Mouse (Mus musculus) ZHBTc4 (cell line): ENCODE data around the gene Slc8a3.

Experiments used
- DNase-seq: peaks from one replicate; pipeline ENCODE4 v3.0.0-alpha.2; 2011; ENCODE audit warnings: low read depth, low spot score

The Slc8a3 gene

DNA sequence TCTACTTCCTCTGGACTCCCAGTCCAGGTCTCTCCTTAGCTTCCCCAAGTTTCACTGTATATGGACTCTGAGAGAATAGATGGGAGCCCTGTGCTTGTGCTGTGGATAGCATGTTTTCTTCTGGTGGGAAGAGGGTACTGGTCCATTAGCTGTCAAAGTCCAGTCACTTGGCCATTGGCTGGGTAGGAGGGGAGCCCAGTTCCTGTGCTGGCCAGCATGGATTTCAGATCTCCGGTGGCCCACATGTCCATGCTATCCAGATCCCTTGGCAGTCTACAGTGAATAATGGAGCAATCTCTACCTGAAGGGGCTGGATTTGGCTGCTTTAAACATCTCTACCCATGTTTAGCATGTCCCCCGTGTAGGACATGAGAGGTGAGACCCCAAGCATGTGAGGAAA, 148.0 kb downstream of the Slc8a3 start:
- DNase-seq = no peak

DNA sequence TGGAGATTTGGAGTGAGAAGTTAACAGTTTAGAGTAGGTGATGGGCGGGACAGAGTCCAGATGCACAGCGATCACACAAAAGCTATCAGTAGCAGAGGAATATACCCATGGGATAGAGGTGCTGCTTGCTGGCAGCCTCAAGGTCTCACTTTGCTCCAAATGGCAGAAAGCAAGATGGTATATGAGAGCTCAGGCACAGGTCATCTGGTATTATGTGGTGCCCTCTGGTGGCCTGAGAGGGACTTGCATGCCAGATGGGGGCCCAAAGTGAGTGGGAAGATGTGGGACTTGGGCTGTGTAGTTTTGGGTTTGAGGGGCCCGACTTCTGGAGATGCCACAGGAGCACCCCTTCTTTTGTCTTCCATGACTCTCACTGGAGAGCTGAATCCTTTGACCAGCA, 150.9 kb downstream of the Slc8a3 start:
- DNase-seq = peak; percentile 68

DNA sequence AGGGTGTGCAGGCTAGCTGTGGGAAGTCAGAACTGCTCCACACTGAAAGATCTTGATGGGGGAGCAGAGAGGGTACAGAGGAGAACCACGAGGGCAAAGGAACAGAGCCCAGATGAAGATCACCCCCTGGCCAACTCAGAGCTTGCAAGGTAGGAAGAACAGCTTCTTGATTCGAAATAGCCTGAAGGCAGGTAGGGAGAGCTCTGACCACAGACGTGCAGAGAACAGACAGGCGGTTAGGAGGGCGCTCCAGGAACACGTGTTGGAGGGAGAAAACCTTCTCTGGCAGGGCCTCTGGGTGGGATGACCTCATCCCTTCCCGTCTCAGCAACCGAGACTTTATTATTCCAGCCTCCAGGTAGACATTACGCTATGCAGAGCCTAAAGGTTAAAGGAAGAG, 157.7 kb downstream of the Slc8a3 start:
- DNase-seq = no peak

DNA sequence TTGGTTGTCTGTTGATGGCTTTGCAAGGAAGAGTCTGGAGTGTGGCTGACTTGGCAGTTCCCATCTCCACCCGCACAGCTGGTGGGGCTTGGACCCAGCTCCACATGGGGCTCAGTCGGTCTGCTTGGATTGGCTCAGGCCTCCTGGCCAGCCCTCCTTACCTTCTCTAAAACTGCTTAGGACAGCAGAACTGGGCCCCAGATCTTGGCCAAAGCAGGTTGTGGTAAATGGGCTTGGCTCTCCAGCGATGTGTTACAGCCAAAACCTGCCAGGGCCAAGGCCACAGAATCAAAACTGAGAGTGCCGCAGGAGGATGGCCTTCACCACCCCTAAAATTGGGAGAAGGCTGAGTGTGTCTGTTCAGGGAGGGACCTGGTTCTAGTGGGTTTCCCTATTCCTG, 159.1 kb downstream of the Slc8a3 start:
- no peak for DNase-seq

DNA sequence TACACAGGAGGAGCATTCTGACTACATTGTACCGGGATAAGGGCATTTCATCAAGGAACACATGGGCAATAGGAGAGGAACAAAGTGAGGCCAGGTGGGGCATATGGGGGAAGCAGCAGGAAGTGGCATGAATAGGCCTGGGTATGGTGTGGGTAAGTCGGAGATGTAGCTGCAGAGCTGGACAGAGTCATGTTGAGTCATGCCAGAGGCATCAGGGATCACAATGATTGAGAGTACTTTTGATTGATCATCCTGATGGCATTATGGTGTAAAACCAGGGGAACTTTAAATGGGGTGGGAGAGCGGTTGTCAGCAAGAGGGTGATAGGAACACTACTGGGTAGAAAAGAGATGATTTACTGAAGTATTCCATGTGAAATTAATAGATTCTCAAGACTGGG, 160.0 kb downstream of the Slc8a3 start:
- DNase-seq = no peak

DNA sequence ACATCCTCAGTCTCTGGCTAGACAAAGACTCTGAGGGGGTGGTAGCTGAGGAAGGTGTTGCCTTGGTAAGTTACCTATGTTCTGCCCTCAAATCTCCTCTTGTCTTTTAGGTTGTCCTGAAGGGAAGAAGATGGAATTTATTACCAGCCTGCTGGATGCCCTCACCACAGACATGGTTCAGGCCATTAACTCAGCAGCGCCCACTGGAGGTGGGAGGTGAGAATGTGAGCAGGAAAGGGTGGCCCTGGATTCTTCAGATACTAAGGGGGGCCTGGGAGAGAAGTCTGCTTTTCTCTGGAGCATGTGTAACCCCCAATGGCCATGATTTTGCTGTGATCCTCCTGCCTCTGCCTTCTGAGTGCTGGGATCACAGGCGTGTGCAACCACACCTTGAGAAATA, 162.9 kb downstream of the Slc8a3 start:
- no peak for DNase-seq

DNA sequence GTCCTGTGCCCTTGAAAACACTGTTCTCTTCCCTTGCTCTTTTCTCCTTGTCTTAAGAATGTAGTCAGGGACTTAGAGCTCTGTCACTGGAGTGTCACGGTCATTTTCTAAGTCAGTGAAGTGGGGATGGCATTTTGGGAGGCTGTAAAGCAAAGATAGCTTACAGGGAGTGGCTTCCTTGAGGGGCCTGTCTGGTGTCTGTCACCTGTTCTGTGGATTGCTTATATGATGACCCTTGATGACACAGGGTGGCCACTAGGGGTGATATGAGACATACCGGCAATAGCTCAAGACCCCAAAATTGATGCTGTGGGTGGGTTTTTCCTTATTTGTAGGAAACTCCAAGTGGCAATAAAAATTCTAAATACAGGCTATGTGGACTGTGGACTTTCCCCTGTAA, 164.5 kb downstream of the Slc8a3 start:
- no peak for DNase-seq

DNA sequence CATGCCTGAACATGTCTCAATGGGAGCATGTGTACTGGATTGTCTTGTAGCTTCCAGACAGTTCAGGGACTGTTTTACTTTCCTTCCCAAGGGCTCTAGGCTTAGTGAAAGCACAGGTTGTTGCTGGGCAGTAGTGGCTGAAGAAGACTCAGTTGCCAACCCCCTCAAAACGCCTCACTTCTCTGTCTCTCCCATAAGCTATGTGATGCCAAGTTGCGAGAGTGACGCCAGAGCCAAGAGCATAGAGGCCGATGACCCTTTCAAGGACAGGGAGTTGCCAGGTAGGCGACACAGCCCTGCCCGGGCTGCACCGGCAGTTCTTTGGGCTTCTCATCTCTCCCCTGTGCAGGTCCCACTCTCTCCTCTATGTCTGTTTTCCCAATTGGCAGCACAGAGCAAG, 164.9 kb downstream of the Slc8a3 start:
- peak; percentile 16 for DNase-seq

DNA sequence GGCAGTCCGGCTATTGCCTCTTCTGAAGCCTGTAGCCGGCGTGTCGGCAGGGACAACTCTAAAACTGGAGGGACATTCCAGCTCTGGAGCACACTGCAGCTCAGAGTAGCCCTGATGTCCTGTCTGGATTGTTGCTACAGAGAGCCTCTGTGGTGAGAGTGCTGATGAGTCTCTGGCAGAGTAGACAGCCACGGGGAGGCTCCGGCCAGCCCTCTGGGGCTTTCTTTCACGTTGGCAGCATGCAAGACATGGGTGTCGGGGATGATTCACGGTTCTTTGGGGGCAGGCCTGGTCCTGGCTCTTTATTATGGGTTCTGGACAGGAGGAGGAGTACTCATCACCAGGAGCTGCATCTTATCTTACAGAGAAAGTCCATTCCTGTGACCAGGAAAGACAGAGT, 165.8 kb downstream of the Slc8a3 start:
- no peak for DNase-seq

DNA sequence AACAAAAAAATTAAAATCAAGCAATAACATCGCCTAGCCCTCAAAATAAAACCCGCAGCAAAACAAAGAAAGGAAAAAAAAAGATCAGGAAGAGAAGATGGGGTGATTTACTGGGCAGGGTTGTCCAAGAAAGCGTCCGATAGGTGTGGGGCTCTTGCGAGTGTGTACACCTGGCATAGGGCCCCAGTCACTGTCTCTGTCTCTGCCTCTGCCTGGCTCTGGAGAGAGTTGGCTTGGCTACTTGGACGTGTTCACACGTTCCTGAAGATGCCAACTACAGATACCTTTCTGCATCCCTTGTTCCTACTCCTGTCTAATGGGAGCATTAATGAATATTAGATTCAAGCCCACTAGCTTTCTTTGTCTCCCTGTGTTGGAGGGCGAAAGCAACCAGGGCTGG, 166.4 kb downstream of the Slc8a3 start:
- no peak for DNase-seq

DNA sequence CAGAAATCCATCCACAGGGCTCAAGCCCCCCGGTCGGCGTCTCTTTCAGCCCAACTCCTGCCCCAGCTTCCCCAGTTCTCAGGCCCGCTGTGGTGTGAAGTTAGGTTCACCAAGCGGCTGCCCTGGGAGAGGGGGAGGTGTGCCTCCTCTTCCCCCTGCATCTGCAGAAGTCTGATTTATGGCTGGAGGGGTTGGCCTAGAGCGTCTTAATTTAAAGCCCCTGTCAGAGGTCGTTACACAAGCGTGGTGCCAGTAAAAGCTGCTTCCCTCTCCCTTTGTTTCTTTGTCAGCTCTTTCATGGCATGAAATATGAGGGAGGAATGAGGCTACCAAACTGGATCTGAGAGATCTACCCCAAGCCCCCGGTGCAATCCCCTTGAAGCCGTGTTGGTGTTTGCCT, 166.9 kb downstream of the Slc8a3 start:
- DNase-seq = no peak

DNA sequence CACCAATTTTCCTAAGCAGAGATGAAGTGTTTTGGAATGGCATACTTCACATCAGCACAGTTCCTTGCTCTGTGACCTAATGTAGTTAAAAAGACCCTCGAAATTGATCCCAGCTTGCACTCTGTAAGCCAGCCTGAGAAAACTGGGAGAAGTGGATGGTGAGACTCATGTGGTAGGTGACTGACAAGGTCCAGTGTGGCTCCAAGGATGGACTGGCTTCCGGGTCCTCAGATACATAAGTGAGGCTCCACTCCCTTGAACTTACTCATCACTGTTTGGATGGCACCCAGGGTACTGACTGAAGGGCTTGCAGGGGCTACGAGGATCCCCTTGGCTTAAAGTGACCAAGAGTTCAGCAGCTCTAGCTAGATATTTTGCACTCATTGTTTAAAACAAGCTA, 169.4 kb downstream of the Slc8a3 start:
- DNase-seq = no peak

DNA sequence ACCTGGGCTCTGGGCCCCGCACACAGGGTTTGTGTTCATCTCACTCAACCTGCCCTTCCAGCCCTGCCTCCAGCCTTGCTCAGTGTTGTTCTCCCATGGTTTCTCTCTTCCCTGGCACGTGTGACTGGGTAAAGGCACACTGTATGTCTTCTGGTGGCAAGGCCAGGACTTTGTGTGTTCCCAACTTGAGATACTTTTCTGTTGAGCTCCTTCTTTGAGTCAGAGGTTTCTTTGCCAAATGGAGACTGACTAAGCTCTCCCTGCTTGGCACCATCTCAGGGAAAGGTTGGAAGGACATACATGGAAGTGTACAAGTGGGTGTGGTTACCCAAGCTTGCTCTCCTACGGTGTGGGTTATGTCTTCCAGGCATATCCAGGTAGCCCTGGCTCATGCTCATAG, 169.8 kb downstream of the Slc8a3 start:
- DNase-seq = no peak

DNA sequence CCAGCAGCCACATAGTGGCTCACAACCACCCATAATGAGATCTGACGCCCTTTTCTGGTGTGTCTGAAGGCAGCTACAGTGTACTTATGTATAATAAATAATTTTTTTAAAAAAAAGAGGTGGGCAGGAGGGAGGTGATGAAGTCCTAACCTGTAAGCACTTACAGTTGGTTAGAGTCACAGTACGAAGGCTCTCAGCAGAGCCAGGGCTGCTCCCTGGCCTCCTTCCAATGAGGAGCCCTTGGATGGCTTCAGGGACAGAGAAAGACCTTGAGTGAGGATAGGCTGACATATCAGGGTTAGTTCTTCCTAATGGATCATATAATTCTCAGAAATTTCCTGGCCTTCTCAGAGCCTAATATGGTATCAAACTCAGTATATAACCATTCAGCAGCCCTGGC, 171.7 kb downstream of the Slc8a3 start:
- DNase-seq = no peak

DNA sequence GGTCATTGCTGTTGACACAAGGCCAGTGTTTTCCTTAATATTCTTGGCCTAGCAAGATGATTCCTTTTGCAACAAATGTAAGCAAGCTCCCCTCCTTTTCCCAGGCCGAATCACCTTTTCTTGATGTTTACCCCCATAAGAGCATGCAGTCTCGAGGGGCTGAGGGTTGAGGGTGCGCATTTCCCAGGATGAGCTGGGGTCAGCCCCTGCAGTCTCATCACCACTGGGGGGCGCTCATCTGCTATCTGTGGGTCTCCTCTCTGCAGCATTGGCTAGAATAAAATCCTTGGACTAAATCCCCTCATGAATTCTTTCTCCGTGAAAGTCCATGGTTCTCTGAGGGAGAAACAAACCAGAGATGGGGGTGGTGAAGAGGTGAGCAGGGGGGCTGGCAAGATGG, 172.1 kb downstream of the Slc8a3 start:
- peak; percentile 39 for DNase-seq

DNA sequence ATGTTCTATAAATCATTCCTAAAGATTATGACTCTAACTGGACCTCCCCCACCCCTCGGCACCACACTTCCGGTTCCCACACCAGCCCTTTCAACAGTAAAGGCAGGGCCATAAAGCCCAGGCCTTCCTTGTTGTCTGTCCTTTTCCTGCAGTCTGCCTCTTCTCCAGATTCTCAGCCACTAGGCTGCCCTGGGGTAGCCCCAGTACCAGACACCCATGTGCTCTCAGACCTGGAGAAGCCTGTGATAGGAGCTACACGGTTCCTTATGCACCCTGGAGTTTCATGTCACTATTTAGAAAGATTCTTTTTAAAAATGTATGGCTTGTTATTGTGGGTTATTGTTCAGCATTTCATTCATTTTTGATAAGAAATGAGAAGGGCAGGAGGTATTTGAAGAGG, 172.6 kb downstream of the Slc8a3 start:
- DNase-seq = no peak

DNA sequence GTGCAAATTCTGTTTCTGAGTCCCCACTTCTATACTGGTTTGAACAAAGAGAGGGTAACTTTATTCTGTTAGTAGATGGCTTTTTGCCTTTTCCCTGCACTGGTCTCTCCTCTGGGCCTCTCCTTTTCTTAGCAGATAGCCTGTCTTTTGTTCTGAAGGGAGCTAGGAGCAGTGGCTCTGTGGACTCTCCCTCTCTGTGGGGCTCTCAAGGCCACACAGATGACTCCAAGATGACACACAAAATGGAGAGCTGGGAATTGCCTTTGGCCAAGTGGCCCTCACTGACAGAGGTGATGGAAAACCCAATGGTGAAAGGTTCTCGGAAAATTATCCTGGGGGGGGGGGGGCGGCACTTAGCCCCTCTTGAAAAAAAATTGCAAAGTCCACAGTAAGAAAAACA, 173.0 kb downstream of the Slc8a3 start:
- no peak for DNase-seq

DNA sequence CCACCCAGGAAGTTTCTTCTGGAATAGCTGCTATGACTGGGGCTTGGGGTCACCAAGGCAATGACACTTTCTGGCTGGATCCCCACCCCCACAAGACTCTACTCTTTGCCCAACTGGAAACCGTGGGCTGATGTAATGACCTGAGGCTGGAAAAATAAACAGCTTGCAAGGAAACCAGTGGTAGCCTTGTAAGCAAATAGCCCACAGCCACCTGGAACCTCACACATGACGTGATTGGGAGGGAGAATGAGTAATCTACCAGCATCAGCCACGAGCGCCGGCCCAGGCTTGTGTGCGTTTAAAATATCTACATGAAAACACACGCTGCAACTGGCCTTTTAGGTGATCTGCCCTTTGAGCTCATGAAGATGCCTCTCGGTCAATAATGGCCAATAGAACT, 176.1 kb downstream of the Slc8a3 start:
- no peak for DNase-seq

DNA sequence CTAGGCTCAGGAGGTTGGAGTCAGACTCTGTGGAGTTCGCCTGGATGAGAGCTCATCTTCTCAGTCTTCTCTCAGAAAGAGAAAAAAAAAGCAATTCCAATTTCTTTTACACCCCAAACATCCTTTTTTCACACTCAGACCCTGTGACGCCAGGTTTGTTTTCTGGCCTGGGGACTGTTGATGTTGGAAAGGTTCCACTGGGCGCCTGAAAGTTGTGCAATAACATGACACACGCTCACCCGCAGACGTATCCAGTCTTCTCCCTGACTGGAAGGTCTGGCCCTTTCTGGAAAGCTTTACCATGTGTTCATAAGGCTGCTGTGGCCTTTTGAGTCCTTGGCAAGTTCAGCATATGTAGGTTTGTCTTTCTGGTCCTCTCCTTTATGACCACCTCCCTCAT, 177.3 kb downstream of the Slc8a3 start:
- DNase-seq = no peak

DNA sequence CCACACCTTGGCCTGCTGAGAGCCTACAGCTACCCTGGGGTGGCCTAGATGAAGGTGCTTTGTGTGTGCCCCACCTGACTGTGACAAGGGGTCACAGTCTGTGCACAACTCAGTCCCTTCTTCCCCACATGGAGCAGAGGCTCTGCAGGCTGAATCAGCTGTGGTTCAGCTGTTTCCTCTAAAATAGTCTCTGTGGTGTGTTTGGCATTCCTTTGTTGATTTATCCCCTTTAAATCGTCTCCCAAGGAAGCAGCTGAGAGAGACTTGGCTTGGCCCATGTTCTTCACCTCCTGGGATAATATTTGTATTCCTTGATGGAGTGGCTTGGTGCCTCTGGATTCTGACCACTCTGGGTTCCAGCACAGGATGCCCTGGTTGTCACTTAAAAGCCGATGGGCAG, 180.9 kb downstream of the Slc8a3 start:
- DNase-seq = no peak

DNA sequence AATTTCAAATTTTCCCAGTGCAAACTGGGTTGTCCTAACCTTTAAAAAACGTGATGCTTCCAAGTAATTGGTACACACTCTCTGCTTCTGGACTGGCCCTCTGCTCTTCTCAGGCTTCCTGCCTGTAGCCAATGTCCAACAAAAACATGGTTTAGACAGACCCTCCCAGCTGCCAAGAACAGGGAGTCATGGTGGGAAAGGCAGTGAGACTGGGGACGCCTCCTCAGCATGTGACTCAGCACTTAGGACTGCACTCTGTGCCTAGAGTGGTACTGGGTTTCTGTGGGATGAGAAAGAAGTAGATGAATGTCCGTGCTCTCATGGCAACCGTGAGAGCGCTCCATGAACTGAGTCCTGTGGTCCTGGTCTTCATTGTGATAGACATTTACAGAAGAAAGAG, 182.1 kb downstream of the Slc8a3 start:
- DNase-seq = no peak

DNA sequence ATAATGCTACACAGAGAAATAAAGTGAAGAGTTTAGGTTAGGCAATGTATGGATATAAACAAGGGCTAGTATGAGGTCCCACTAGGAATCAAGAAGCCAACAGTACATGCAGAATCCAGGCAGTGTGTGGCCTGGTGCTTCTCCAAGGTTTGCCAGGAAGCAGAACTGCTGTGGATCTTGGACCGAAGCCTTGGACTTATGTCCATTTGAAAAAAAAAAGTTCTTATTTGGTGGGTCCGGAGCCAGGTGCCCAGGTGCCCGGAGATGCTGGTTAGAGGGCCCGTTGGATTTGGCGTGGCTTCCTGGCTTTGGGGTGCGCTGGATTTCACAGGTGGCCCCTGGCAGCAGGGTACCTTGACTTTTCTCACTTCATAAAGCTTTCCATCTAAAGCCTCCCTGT, 185.0 kb downstream of the Slc8a3 start:
- DNase-seq = no peak
